Mouse (Mus musculus): ENCODE data around the gene Fmnl1. TPM values are rescaled to one million over a fixed set of nuclear protein-coding genes. Genes with fewer than 3 reads are reported as not detected.

The Fmnl1 gene
- polyA plus RNA-seq, 1 experiment from 2014 or later: 2.5 TPM

DNA sequence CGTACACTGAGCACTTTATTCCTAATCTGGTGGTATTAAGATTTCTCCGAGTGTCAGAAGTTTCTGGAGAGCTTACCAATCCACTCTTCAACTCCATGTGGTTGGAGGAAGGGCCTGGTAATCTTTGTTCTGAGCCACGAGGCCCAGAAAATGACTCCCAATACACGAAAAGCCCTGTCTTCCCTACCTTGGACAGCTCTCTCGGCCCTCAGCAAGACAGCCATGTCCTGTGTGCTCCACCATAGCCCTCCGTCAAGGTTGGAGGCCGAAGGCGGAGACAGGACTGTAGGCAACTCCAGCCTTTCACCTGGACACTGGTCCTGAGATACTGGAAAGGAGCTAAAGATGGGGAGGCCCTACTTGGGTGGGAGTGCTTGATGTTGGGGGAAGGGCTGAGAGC lies 39.4 kb downstream of the Fmnl1 start:
- 52% methylated on average over 8 of the region's 8 CpGs for WGBS
- Histone ChIP-seq H3K36me3 (ENCODE audit: insufficient read depth) (no peaks in the 10 kb centered on the region), H3K27me3 (ENCODE audit: insufficient read depth, low read length) (no peaks in the 10 kb centered on the region), H3K27ac (ENCODE audit: low read depth) (no peak overlapping the region), H3K4me2 (no peak overlapping the region), H3K4me1 (ENCODE audit: insufficient read depth) (no peaks in the 10 kb centered on the region), H3K9me3 (ENCODE audit: low read depth, low read length) (no peaks in the 10 kb centered on the region), H3K9ac (no peak overlapping the region), H3K4me3 (ENCODE audit: low read depth, low read length) (no peak overlapping the region)
- TF ChIP-seq CTCF (IDR thresholded peaks at IDR 0.05; ENCODE audit: low read depth): no peak
- no peak for ATAC-seq (ENCODE audit: insufficient read depth)
- DNase-seq: peak; percentile 27

- no peak for ATAC-seq (ENCODE audit: insufficient read depth)
- Histone ChIP-seq H3K27ac (ENCODE audit: low read depth) (no peak overlapping the region), H3K4me2 (no peak overlapping the region), H3K4me1 (ENCODE audit: insufficient read depth) (0 out of 2 replicates have a peak, but pooled peaks cover 4% of the 10 kb centered on the region), H3K27me3 (ENCODE audit: insufficient read depth, low read length) (no peaks in the 10 kb centered on the region; the same call in 1 of the 2 replicates), H3K4me3 (ENCODE audit: low read depth, low read length) (no peak overlapping the region), H3K9ac (no peak overlapping the region), H3K9me3 (ENCODE audit: low read depth, low read length) (no peaks in the 10 kb centered on the region), H3K36me3 (ENCODE audit: insufficient read depth) (no peaks in the 10 kb centered on the region)
- TF ChIP-seq CTCF (IDR thresholded peaks at IDR 0.05; ENCODE audit: low read depth): peak; percentile 32; the same call in 1 of the 2 replicates
- 80% methylated on average over 5 of the region's 5 CpGs for WGBS
- no peak for DNase-seq
Observed at GRCm38 (mm10) chr11:103213712-103214111, 42.8 kb downstream of the Fmnl1 start.

DNA sequence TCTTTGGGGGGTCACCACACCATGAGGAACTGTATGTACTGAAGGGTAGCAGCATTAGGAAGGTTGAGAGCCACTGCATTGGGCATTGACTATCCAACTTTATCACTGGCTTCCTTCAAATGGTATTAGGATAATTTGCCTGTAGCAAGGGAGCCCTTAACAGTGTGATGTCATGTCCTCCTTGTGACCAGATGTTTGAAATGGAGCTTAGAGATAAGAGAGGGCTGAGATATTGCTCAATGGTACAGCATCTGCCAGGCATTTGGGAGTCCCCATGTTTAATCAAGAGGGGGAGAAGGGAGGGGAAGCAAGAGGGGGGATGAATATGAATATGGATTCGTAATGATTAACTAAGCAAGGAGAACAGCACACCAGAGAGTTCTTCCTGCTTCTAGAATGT lies 44.4 kb downstream of the Fmnl1 start:
- DNase-seq (no peak), ATAC-seq (ENCODE audit: insufficient read depth) (no peak)
- Histone ChIP-seq H3K9ac (no peak overlapping the region), H3K4me1 (ENCODE audit: insufficient read depth) (0 out of 2 replicates have a peak, but pooled peaks cover 4% of the 10 kb centered on the region), H3K4me3 (ENCODE audit: low read depth, low read length) (no peak overlapping the region), H3K36me3 (ENCODE audit: insufficient read depth) (peaks cover 6% of the 10 kb centered on the region; the same call in 1 of the 2 replicates), H3K27ac (ENCODE audit: low read depth) (no peak overlapping the region), H3K9me3 (ENCODE audit: low read depth, low read length) (no peaks in the 10 kb centered on the region), H3K27me3 (ENCODE audit: insufficient read depth, low read length) (no peaks in the 10 kb centered on the region; the same call in 1 of the 2 replicates), H3K4me2 (no peak overlapping the region)
- 63% methylated on average over 1 of the region's 1 CpGs for WGBS
- TF ChIP-seq CTCF (IDR thresholded peaks at IDR 0.05; ENCODE audit: low read depth): no peak

DNA sequence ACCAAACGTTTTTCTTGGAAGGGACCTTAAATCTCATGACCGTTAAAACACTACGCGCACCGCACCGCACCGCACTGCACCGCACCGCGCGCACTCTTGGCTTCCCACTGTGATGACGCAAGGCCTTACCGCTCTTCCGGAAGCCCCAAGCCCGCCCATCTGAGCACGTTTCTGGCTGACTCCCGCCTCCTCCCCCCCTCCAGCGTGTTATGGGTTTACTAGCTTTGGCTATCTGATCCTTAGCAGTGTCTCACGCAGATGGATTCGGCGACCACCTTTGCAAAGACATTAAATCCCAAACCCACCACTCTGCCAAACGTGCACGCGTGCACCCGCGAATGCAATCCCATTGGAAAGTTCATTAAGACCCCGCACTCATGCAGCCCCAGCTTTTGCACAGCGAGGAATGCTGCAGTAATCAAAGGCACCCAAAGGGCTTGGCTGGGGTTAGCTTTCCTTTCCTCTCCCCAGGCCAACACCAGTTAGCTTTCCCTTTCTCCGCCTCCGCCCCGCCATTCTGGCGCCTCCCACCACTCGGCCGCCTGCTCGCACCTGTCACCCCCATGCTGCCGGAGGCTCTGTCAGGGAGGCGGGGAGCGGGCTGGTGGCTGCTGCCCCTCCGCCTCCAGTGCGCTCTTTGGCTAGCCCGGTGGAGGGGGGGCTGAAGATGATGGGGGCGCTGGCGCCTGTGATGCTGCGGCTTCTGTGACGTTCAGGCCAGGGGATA lies 47.0 kb downstream of the Fmnl1 start, which contains the start of gene Spata32:
Spata32 (minus strand) TSS at position 643 of the 727 bp plus-strand sequence.
- Histone ChIP-seq H3K4me3 (ENCODE audit: low read depth, low read length) (peak within 1 kb of the TSS; percentile 43), H3K27me3 (ENCODE audit: insufficient read depth, low read length) (no peaks in the 10 kb centered on the region; the same call in 1 of the 2 replicates), H3K4me2 (peak within 1 kb of the TSS; percentile 89), H3K36me3 (ENCODE audit: insufficient read depth) (peaks cover 21% of the 10 kb centered on the region; the same call in 1 of the 2 replicates), H3K27ac (ENCODE audit: low read depth) (no peak within 1 kb of the TSS), H3K9ac (peak within 1 kb of the TSS; percentile 49), H3K4me1 (ENCODE audit: insufficient read depth) (0 out of 2 replicates have a peak, but pooled peaks cover 4% of the 10 kb centered on the region), H3K9me3 (ENCODE audit: low read depth, low read length) (no peaks in the 10 kb centered on the region)
- 1% methylated on average over 45 of the region's 45 CpGs for WGBS
- TF ChIP-seq CTCF (IDR thresholded peaks at IDR 0.05; ENCODE audit: low read depth): no peak
- DNase-seq: peak; percentile 68
- peak; percentile 83 for ATAC-seq (ENCODE audit: insufficient read depth)

- DNase-seq (no peak), ATAC-seq (ENCODE audit: insufficient read depth) (peak; percentile 43; the same call in 1 of the 2 replicates)
- 28% methylated on average over 6 of the region's 6 CpGs for whole genome bisulfite sequencing
- Histone ChIP-seq H3K4me1 (ENCODE audit: insufficient read depth) (0 out of 2 replicates have a peak, but pooled peaks cover 4% of the 10 kb centered on the region), H3K27me3 (ENCODE audit: insufficient read depth, low read length) (no peaks in the 10 kb centered on the region; the same call in 1 of the 2 replicates), H3K9me3 (ENCODE audit: low read depth, low read length) (no peaks in the 10 kb centered on the region), H3K27ac (ENCODE audit: low read depth) (no peak overlapping the region), H3K4me3 (ENCODE audit: low read depth, low read length) (peak overlapping the region; percentile 43), H3K36me3 (ENCODE audit: insufficient read depth) (peaks cover 24% of the 10 kb centered on the region), H3K4me2 (peak overlapping the region; percentile 89), H3K9ac (peak overlapping the region; percentile 49)
- TF ChIP-seq CTCF (IDR thresholded peaks at IDR 0.05; ENCODE audit: low read depth): no peak
Observed at GRCm38 (mm10) chr11:103218517-103218901, 47.6 kb downstream of the Fmnl1 start.

GRCm38 (mm10) chr11:103219259-103219658 lies 48.4 kb downstream of the Fmnl1 start:
- ATAC-seq (ENCODE audit: insufficient read depth) (no peak), DNase-seq (no peak)
- no peaks in the 10 kb centered on the region; the same call in 1 of the 2 replicates for H3K27me3 ChIP-seq (ENCODE audit: insufficient read depth, low read length)
- H3K4me3 ChIP-seq (ENCODE audit: low read depth, low read length): no peak overlapping the region
- WGBS: 83% methylated on average over 5 of the region's 5 CpGs
- TF ChIP-seq CTCF (IDR thresholded peaks at IDR 0.05; ENCODE audit: low read depth): no peak
- H3K4me2 ChIP-seq: no peak overlapping the region
- no peaks in the 10 kb centered on the region for H3K9me3 ChIP-seq (ENCODE audit: low read depth, low read length)
- no peak overlapping the region for H3K9ac ChIP-seq
- H3K36me3 ChIP-seq (ENCODE audit: insufficient read depth): peaks cover 31% of the 10 kb centered on the region
- H3K27ac ChIP-seq (ENCODE audit: low read depth): no peak overlapping the region
- 0 out of 2 replicates have a peak, but pooled peaks cover 4% of the 10 kb centered on the region for H3K4me1 ChIP-seq (ENCODE audit: insufficient read depth)

DNA sequence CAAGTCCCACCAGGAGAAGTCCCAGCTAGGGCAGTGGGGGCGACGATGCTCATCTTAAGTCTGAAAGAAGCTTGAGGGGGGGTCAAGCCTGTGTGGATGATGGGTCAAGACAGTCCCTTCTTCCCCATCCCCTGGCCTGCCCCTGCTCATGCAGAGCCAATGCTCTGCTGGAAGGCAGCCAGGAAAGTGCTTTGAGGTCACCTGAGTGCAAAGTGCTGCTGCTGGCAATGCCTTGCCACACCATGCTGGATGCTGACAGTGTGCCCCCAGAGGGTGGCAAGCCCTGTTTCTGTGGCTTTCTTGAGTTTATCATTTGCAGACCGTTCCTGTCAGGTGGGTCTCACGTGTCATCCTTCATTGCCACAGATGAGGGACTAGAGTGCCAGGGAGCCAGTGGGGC lies 49.1 kb downstream of the Fmnl1 start:
- no peak for TF ChIP-seq CTCF (IDR thresholded peaks at IDR 0.05; ENCODE audit: low read depth)
- WGBS: 71% methylated on average over 4 of the region's 4 CpGs
- no peak overlapping the region for H3K9ac ChIP-seq

More for the DNA sequence above, 49.1 kb downstream of the Fmnl1 start:
- 0 out of 2 replicates have a peak, but pooled peaks cover 4% of the 10 kb centered on the region for H3K4me1 ChIP-seq (ENCODE audit: insufficient read depth)
- no peaks in the 10 kb centered on the region for H3K9me3 ChIP-seq (ENCODE audit: low read depth, low read length)
- H3K27ac ChIP-seq (ENCODE audit: low read depth): no peak overlapping the region
- peaks cover 38% of the 10 kb centered on the region for H3K36me3 ChIP-seq (ENCODE audit: insufficient read depth)
- no peak overlapping the region for H3K4me2 ChIP-seq
- ATAC-seq (ENCODE audit: insufficient read depth) (no peak), DNase-seq (no peak)
- no peaks in the 10 kb centered on the region; the same call in 1 of the 2 replicates for H3K27me3 ChIP-seq (ENCODE audit: insufficient read depth, low read length)
- no peak overlapping the region for H3K4me3 ChIP-seq (ENCODE audit: low read depth, low read length)

All from lung, embryonic 14.5 days (tissue).